Mouse (Mus musculus) lung, adult 18-20 months (tissue): ENCODE data around the gene Dscaml1.

Source experiments
- DNase-seq, 2 experiments: peaks; one replicate each; pipeline ENCODE4 v3.0.0; 2022; ENCODE audit warnings: mixed read lengths in 2 of 2

The Dscaml1 gene

GRCm38 (mm10) chr9:45787547-45787946, 361.1 kb downstream of the Dscaml1 start:
- no peak for DNase-seq

DNA sequence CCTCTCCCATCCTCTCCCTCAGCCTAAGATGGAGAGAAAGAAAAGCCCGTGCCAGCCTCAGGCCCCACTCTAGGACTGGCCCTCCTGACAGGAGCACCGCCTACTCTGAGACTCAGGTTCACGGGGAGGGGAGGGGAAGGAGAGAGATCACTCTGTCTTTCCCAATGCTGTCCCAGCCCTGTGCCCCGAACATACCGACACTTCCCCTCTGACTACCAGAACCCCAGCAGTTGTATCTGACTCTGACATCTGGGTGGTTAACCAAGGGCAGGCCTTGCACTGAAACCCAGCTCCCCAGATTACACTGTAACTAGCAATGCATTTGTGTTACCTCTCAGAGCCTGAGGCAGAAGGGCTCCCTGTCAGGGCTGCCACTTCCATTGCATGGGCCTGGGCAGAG, 362.0 kb downstream of the Dscaml1 start:
- no peak for DNase-seq

- no peak for DNase-seq
Measured at GRCm38 (mm10) chr9:45791456-45792142, 365.2 kb downstream of the Dscaml1 start.

- DNase-seq: no peak
Measured at GRCm38 (mm10) chr9:45792235-45792634, 365.8 kb downstream of the Dscaml1 start.

DNA sequence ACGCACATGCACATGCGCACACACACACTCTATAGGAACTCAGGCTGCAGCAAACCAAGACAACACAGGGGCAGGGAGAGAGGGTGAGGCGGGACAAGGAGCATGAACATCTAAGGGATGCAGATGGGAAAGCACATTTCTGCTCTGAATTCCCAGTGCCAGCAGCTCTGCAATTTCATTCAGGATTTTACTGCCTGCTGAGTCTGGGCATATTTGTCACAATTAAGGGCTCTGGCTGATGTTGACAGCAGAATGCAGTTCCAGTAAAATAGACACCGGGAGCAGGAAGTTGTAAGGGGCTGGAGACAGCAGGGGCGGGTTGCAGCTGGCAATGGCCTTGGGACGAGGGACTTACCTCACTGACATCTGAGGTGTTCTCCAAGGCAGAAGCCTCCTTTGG, 367.3 kb downstream of the Dscaml1 start:
- DNase-seq: no peak

- DNase-seq: peak; percentile 14 to 29
Measured at GRCm38 (mm10) chr9:45795722-45796121, 369.3 kb downstream of the Dscaml1 start.

DNA sequence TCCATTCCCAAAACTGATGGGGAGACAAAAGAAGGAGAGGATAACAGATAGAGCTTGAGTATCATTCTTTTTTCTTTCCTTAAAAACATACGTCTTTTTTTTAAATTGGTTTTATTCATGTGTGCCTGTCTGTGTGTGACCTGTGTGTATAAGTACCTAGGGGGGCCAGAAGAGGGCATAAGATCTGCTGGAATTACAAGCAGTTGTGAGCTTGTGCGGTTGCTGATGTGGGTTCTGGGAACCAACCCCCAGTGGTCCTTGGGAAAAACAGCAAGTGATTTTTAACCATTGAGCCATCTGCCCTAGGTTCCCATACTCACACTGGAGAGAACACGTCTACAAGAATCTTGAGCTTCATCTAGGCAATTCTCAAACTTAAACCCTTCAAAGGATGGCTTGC, 370.8 kb downstream of the Dscaml1 start:
- DNase-seq: no peak

DNA sequence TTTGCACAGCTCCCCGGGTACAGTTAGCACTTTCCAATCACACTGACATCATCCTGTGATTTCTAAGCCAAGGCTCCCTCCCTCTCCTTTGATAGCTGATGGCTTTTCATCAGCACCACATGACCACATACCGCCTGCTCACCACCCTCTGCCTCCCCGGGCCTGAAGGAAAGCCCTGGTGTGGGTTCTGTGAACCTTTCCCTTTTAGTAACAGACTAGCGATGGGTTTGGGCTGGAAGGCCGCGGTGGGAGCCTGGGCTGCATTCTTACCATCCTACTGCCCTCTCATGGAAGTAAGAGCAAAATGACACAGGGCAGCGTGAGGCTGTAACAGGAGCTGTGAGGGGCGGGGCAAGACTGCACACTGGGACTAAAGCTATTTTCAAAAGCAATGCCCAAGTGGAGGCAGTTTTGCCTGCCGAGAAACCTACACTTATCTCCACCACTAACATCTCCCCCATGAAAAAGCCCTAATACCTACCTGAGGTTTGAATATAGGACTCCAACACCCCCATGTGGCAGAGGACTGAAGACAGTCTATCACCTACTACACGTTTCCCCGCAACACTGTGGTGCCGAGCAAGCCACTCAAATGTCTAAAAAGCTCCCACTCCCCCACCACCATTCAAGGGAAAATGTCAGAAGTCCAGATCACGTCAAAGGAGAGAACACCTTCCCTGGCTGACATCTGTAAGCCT, 372.2 kb downstream of the Dscaml1 start:
- peak in 1 of 2 experiments; percentile 24 for DNase-seq

DNA sequence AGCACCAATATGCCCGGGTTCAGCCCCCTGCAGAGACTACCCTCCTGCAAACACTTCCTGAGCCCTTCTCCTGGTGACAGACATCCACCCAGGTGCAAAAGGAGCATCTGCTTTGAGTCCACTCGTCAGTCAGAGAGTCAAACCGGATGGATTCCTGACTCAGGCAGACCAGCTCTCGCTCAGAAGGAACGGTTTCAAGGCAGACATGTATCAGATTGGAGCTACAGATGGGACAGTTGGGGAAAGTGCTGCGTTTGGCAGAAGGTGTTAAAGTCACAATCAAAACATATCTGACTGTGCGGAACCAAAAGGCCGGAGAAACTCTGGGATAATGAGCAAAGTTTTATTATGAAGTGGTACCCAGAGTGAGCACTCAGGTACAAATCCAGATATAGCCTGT, 373.0 kb downstream of the Dscaml1 start:
- DNase-seq: no peak
